Mouse (Mus musculus) C2C12 (cell line): ENCODE measurements around the gene Ppip5k2.
"Not testable (repeated sequence)": the region's sequence is repeated elsewhere in the genome, so short reads cannot be mapped to it uniquely, and the experiment has no call there.

Source experiments
- CEBPB ChIP-seq: IDR thresholded peaks from one replicate; pipeline ENCODE4 v1.6.1; 2011; ENCODE audit warnings: low read depth, mild to moderate bottlenecking, control low read depth, moderate library complexity
- CTCF ChIP-seq: IDR thresholded peaks from one replicate; pipeline ENCODE4 v1.5.1; 2011; ENCODE audit not compliant: control insufficient read depth, insufficient read depth, insufficient read length
- MAX ChIP-seq: IDR thresholded peaks from one replicate; pipeline ENCODE4 v1.6.1; 2011; ENCODE audit warnings: mild to moderate bottlenecking, control low read depth
- MYOD1 ChIP-seq: IDR thresholded peaks from one replicate; pipeline ENCODE4 v1.6.1; 2011; ENCODE audit warnings: low read depth; ENCODE audit not compliant: control insufficient read depth, insufficient read length
- MYOG ChIP-seq: IDR thresholded peaks from one replicate; pipeline ENCODE4 v1.6.1; 2011; ENCODE audit not compliant: control insufficient read depth, insufficient read length; ENCODE audit errors: extremely low read depth
- USF1 ChIP-seq: IDR thresholded peaks from one replicate; pipeline ENCODE4 v1.6.1; 2011; ENCODE audit warnings: low read depth, mild to moderate bottlenecking, control low read depth, moderate library complexity

DNA sequence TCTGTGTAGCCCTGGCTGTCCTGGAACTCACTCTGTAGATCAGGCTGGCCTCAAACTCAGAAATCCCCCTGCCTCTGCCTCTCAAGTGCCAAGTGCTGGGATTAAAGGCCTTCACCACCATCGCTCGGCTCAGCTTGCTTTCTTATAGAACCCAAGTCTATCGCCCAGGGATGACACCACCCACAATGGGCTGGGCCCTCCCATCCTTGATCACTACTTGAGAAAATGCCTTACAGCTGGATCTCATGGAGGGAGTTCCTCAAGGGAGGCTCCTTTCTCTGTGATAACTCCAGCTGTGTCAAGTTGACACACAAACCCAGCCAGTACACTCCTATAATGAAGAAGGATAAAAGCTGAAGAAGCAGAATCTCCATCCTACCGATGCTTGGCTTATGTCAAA, 4.5 kb downstream of the Ppip5k2 start:
- TF ChIP-seq MYOD1, CTCF, MYOG, USF1, MAX, CEBPB: not testable (repeated sequence)
